Mouse (Mus musculus) brown adipose tissue, adult 24 weeks (tissue): ENCODE measurements around the gene Ube3c. TPM values are rescaled to one million over a fixed set of nuclear protein-coding genes. Genes with fewer than 3 reads are reported as not detected.
"Not testable (repeated sequence)": the region's sequence is repeated elsewhere in the genome, so short reads cannot be mapped to it uniquely, and the experiment has no call there.

Source experiments
- H3K27ac ChIP-seq: fragments of 200-500 bp; replicated peaks from 2 replicates; pipeline ENCODE4 v1.5.1; 2012; ENCODE audit warnings: low read depth, mild to moderate bottlenecking, low read length
- H3K4me1 ChIP-seq: fragments of 200-500 bp; 2 replicates; pipeline ENCODE4 v1.6.1; 2012; ENCODE audit warnings: low read length, mixed read lengths; ENCODE audit not compliant: control insufficient read depth, insufficient read depth, insufficient read length
- H3K4me3 ChIP-seq: fragments of 200-500 bp; 2 replicates; pipeline ENCODE4 v1.5.1; 2012; ENCODE audit warnings: low read depth, mild to moderate bottlenecking, low read length, moderate library complexity; ENCODE audit not compliant: insufficient read depth
- polyA plus RNA-seq: library from polyadenylated mRNA; stranded (reverse); fragments of >200 nt; gene quantifications from 2 replicates; pipeline ENCODE4 v1.2.4, GENCODE M21; 2012; ENCODE audit not compliant: missing spikeins, insufficient read depth, insufficient read length

Ube3c gene
- polyA plus RNA-seq, 1 experiment = 22.0 TPM

DNA sequence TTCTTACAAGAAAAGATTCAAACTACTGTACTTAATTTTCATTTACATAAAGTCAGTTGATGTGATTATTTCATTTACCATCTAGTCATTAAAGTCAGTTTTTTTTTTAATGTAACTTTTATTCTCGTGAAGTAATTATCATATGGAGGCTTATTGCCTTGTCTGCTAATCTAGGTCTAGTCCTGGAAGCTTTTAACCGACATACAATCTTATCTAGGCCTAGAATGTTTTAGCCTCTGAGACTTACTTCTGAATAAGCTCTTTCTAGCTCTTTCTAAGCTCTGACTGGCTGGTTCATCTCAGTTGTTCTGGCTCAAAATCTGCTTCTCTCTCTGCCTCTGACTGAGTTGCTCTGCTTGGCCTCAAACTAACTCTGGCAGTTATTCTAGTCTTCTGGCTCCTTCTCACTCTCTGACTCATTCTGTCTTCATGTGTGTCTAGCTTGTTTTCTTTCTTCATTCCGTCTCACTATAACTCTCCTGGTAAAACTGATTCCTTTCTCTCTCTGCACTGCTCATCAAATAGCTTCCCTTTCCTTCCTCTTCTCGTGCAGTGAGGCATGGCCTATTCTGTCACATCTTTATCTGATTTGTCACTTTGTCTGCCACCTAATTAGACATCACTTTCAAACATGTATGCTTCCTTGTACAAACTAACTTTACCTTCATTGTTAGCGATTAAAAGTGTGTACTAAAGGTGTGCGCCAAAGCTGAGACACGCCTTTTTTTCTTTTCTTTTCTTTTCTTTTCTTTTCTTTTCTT lies 72.3 kb downstream of the Ube3c start:
- no peaks in the 10 kb centered on the region for H3K4me1 ChIP-seq
- H3K4me3 ChIP-seq = no peak overlapping the region
- no peak overlapping the region for H3K27ac ChIP-seq

DNA sequence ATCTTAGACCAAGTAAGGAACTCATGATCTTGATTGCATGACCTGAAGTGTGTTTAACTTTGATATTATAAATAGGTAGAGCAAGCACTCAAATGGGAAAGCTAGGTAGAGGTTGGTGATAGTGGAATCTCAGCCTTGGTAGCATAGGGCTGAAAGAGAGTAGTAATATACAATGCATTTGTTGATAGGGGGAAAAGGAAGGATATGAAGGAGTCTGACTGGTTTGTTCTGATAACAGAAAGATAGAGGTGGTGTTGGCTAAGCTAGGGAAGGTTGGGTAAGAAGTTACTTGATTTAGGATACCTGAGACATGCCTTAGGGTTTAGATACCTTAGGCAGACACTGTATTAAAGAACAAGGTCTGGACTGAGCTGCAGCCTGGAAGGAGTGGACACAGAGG lies 82.7 kb downstream of the Ube3c start:
- H3K4me1 ChIP-seq = no peaks in the 10 kb centered on the region
- no peak overlapping the region for H3K4me3 ChIP-seq
- no peak overlapping the region for H3K27ac ChIP-seq

DNA sequence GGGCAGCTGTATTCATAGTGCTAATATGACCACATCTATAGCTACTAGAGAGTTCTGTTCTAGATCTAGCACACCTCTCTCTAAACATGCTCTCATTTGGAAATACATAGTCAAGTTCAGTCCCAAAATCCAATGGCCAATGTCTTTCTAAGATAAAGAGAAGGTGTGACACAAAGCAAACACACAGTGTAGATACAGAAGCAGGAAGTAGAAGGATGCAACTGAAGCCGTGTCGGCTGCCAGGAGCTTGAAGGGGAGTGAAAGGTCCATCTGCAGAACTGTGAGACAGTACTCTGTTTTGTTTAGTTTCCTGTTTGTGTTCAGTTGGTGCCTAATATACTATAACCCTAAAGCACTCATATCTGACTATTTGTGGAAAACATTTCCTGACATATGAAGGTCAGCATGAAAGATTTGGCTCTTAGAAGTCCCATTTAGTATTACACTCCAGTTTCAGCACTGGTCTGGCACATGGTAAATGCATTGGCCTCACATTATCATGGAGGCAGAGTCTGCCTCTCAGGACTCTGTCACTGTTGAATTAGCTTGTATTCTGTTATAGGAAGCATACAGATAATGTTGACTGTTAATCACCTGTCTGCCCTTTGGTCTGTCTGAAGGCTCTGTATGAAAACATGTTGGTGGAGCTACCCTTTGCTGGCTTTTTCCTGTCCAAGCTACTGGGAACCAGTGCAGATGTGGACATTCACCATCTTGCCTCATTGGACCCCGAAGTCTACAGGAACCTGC lies 88.7 kb downstream of the Ube3c start:
- Histone ChIP-seq H3K4me1 (no peaks in the 10 kb centered on the region), H3K27ac (no peak overlapping the region), H3K4me3 (no peak overlapping the region)

DNA sequence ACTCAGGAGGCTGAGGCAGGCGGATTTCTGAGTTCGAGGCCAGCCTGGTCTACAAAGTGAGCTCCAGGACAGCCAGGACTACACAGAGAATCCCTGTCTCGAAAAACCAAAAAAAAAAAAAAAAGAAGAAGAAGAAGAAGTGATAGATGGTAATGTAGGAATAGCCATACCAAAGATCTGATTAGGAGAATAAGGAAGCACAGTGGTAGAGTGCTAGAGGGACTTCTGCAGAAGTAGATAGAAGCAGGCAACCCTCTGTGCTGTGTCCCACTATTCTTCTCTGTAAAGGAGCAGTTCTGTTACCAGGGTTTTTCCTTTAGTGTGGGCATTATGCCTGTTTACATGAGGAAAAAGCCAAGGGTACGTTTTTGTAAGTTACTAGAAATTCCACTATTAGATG lies 92.2 kb downstream of the Ube3c start:
- not testable (repeated sequence) for H3K27ac ChIP-seq, H3K4me3 ChIP-seq, H3K4me1 ChIP-seq

DNA sequence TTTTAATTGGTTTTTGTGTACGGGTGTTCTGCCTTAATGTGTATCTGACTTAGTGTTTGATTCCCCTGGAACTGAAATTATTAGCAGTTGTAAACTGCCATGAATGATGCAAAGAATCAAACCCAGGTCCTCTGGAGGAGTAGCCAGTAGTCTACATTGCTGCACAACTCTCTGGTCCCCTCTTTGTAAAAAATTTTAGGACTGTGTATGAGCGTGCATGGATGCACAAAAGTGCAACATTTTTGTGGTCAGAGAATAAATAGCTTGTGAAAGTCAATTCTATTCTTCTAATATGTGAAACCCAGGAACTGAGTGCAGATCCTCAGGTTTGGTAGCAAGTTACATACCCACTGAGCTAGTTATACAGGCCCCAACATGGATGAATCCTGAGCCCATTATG lies 96.3 kb downstream of the Ube3c start:
- no peak overlapping the region for H3K27ac ChIP-seq
- H3K4me1 ChIP-seq = no peaks in the 10 kb centered on the region
- H3K4me3 ChIP-seq = no peak overlapping the region

DNA sequence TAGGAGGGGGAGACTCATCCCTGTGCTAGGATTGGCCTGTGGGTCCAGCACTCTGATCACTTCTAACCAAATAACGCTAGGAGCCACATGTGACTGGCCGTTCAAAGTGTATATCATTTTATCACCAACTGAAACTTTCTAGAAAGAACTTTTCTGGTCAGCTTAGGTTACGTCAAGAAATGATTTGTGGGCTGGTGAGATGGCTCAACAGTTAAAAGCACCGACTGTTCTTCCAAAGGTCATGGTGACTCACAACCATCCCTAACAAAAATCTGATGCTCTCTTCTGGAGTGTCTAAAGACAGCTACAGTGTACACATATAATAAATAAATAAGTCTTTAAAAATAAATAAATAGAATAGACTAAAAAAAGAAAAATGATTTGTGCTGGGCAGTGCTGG lies 103.5 kb downstream of the Ube3c start:
- Histone ChIP-seq H3K4me1 (no peaks in the 10 kb centered on the region), H3K27ac (no peak overlapping the region), H3K4me3 (no peak overlapping the region)

DNA sequence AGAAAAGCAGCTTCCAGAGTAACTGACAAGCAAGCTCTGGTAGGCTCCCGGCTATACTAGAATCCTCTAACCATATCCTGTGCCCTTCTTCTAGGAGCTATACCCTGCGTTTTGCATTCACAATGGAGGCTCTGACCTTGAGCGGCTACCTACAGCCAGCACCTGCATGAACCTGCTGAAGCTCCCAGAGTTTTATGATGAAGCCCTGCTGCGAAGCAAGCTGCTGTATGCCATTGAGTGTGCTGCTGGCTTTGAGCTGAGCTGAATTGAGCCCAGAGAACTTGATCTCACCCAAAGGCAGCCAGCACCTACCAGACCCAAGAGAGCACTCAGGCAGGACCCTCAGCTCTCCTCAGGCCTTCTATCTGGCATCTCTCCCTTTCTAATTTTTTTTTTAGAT lies 105.3 kb downstream of the Ube3c start:
- H3K4me3 ChIP-seq = no peak overlapping the region
- no peak overlapping the region for H3K27ac ChIP-seq
- no peaks in the 10 kb centered on the region for H3K4me1 ChIP-seq

DNA sequence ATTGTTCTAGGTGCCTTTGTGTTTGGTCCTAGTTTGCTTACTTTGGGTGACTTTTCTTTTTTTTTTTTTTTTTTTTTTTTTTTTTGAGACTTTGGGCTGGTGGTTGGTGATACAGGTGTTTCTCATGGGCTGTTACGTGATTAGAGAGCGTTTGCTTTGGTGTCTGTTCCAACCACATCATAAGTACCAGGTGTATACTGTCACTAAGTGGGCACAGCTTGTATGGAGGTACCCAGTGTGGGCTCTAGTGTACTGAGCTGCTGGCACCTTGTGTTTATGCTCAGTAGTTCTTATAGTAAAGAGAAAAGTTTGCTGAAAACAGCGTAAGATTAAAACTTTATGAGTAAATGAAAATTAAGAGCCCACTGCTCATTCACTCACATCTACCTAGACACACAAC lies 107.4 kb downstream of the Ube3c start:
- no peak overlapping the region for H3K4me3 ChIP-seq
- no peak overlapping the region for H3K27ac ChIP-seq

DNA sequence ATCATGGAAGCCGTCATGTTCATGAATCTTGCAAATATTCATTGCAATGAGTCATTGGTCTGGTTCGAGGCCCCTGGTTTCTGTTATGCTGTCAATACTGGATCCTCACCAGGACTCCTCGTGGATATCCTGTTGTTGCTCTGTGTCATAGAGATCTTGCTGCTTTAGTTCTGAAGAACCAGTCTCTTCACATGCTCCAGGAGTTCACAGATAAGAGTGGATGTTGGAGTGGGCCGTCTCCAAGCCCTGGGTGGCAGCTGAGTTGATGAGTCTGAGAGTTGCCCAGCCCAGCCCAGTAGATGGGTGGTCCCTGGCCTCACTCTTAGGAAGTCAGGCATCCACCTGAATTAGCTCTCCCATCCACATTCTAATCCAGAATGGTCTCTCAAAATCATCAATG lies 116.0 kb downstream of the Ube3c start:
- Histone ChIP-seq H3K27ac (no peak overlapping the region), H3K4me3 (no peak overlapping the region), H3K4me1 (no peaks in the 10 kb centered on the region)

More for the DNA sequence above, 107.4 kb downstream of the Ube3c start:
- no peaks in the 10 kb centered on the region for H3K4me1 ChIP-seq

DNA sequence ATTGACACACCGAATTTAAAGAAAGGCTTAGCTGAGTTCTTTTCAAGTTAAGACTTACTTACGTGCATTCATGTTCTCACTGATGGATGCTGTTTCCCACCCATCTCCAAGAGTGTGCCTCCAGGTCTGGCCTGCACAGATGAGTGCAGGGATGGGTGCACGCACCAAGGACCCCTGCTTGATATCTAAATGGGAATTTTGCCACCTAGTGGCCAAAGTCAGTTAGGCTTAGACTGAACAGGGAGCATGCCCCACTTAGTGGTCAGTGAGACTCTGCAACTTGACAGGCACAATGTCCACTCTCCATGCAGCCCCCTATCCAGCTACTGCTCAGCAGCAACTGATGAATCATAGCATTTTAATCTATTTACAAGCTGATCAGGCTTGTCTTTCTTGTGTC lies 118.6 kb downstream of the Ube3c start:
- Histone ChIP-seq H3K27ac (no peak overlapping the region), H3K4me1 (no peaks in the 10 kb centered on the region), H3K4me3 (no peak overlapping the region)

DNA sequence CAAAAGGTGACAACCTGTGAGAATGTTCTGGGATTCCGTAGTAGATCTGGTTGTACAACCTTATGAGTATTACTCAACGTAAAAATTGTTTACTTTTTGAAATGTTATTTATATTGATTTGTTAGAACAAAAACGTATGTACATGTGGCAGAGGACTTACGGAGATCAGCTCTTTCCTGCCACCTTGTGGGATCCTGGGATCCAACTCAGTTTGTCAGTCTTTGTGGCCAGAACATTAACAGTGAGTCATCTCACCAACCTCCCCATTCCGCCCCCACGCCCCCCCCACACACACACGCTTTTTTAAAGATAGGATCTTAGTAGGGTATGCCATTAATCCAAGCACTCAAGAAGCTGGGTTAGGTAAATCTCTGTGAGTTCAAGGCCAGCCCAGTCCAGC lies 119.3 kb downstream of the Ube3c start:
- Histone ChIP-seq H3K4me3 (no peak overlapping the region), H3K27ac (no peak overlapping the region), H3K4me1 (no peaks in the 10 kb centered on the region)

DNA sequence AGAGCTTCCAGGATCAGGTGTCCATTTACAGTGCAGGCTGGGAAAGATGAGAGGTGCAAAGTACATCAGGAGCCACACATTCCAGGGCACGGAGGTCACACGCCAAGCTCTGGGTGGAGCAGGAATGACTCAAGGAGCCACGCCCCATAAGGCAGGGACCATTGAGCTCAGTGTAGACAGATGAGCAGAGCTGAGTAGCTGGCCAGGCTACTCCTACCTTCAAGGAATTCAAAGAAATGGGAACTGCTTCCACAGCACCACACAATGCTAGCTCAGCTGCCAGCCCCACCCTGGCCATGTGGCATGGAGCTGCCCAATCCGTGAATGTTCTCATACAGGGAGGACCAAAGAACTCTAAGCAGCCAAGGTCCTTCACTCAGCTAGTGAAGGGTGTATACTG lies 129.5 kb downstream of the Ube3c start:
- H3K27ac ChIP-seq = no peak overlapping the region
- no peak overlapping the region for H3K4me3 ChIP-seq
- H3K4me1 ChIP-seq = no peaks in the 10 kb centered on the region

DNA sequence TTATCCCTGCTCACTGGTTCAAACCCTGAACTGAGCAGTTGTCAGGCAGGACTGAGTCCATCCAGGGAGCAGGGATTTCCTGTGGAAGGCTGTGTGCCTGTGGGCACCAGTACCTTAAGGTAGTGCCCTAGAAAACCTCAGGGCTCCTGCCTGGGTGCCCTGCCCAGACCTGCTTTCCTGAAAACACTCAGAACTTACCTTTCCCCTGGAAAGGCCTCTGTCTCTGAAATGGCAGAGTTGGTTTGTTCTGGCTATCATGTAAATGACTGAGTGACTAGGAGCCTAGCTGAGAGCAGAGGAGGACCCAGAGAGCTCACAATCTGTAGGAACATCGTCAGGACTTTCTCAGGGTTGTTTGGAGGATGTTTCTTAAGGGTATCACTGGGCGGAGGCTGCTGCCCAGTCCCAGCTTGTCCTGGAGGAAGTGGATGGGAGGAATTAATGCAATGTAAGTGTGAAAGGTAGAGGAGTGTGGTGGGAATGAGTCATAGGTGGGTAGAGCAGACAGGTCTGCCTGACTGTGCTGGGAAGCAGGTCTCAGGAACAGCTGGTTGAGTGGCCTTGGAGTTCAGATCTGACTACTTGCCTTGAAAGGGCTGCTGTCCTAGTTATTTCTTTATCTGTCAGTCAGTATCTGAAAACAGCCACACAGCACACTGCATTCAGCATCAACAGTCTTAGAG lies 130.6 kb downstream of the Ube3c start:
- H3K4me1 ChIP-seq = no peaks in the 10 kb centered on the region
- H3K27ac ChIP-seq = no peak overlapping the region
- H3K4me3 ChIP-seq = no peak overlapping the region

DNA sequence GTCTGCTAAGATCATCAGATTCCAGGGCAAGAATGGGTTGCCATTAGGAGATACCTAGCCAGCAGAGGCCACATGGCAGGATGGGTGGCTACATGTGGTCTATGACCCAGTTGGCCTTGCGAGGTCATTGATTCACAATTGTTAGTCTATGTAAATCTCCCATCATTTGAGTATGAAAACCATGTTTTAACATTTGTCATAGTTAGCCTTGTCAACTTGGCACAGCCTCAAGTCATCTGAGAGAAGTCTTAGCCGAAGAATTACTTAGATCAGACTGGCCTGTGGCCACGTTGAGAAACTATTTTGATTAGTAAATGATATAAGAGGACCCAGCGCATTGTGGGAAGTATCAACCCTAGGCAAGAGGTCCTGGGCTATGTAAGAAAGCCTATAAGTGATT lies 138.2 kb downstream of the Ube3c start:
- Histone ChIP-seq H3K27ac (no peak overlapping the region), H3K4me1 (no peaks in the 10 kb centered on the region), H3K4me3 (no peak overlapping the region)

DNA sequence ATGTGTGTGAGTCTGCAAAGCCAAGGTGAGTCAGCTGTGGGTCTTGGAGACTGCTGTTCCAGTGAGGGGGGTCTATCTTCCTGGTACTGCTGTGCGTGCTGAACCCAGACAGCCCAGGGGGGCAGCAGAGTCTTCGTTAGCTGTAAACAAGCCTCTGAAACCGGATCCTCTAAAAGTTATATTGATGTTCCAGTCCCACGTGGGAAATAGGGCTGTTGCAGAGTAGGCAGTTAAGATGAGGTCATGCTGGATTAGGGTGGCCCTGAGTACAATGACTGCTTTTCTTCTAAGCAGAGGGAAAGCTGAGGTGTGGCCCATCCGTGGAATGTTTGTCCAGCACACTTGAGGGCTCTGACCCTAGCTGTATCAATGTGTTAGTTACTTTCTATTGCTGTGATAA lies 139.2 kb downstream of the Ube3c start:
- H3K27ac ChIP-seq = no peak overlapping the region
- H3K4me3 ChIP-seq = no peak overlapping the region
- H3K4me1 ChIP-seq = no peaks in the 10 kb centered on the region

DNA sequence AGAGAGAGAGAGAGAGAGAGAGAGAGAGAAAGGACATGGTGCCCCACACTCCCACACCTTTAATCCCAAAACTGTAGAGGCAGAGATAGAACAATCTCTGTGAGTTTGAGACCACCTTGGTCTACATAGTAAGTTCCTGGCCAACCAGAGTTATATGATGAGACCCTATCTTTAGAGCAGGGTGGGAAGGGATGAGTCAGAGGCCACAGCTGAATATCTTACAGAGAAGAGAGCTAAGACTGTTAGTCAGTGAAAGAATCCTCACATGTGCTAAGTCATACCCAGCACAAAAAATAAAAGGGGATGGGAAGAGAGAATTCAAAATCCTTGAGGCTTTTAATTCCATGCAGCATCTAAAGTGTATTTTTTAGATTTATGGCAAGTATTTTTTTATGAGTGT lies 142.6 kb downstream of the Ube3c start:
- Histone ChIP-seq H3K4me3 (no peak overlapping the region), H3K27ac (no peak overlapping the region), H3K4me1 (no peaks in the 10 kb centered on the region)
